Mouse (Mus musculus) lung, postnatal 0 days (tissue): ENCODE data around the gene Inhbc.

ENCODE experiments used
- CTCF ChIP-seq: IDR thresholded peaks from 2 replicates; pipeline ENCODE4 v1.5.1; 2016; ENCODE audit warnings: antibody characterized with exemption, mild to moderate bottlenecking
- EP300 ChIP-seq: IDR thresholded peaks from 2 replicates; pipeline ENCODE4 v1.6.1; 2016; ENCODE audit warnings: antibody characterized with exemption, mild to moderate bottlenecking, control low read depth

- TF ChIP-seq CTCF (no peak), EP300 (no peak)
Observed at GRCm38 (mm10) chr10:127312858-127313257, 57.4 kb downstream of the Inhbc start.
